Mouse (Mus musculus): Measurements from ENCODE around the gene Lsm6. TPM values are rescaled to one million over a fixed set of nuclear protein-coding genes. Genes with fewer than 3 reads are reported as not detected.

Lsm6 gene
- polyA plus RNA-seq, 1 experiment from 2014 or later: 192 TPM

- Histone ChIP-seq H3K9ac (ENCODE audit: low read length) (no peak overlapping the region), H3K27ac (replicated peaks in 1 of 2; ENCODE audit: control insufficient read depth in 1 of 2, insufficient read depth in 1 of 2, low read depth in 2 of 2, low read length in 2 of 2) (no peak overlapping the region), H3K9me3 (ENCODE audit: control insufficient read depth, low read length) (no peaks in the 10 kb centered on the region), H3K4me3 (ENCODE audit: control insufficient read depth in 1 of 2, insufficient read depth in 1 of 2, low read depth in 1 of 2, low read length in 2 of 2) (no peak overlapping the region), H3K4me1 (ENCODE audit: control insufficient read depth in 2 of 2, insufficient read depth in 2 of 2, low read length in 2 of 2) (no peaks in the 10 kb centered on the region), H3K4me2 (ENCODE audit: low read length) (no peak overlapping the region), H3K27me3 (ENCODE audit: control insufficient read depth, insufficient read depth, low read length) (no peaks in the 10 kb centered on the region), H3K36me3 (ENCODE audit: control insufficient read depth, insufficient read depth, low read length) (no peaks in the 10 kb centered on the region)
- ATAC-seq (ENCODE audit: insufficient number of reproducible peaks, insufficient read depth, low FRiP score, low read depth): no peak
Observed at GRCm38 (mm10) chr8:78764976-78765375, 56.0 kb downstream of the Lsm6 start.

GRCm38 (mm10) chr8:78759139-78759538 is 61.8 kb downstream of the Lsm6 start:
- H3K27me3 ChIP-seq (ENCODE audit: control insufficient read depth, insufficient read depth, low read length): no peaks in the 10 kb centered on the region
- no peak overlapping the region for H3K4me3 ChIP-seq (ENCODE audit: control insufficient read depth in 1 of 2, insufficient read depth in 1 of 2, low read depth in 1 of 2, low read length in 2 of 2)
- no peak for ATAC-seq (ENCODE audit: insufficient number of reproducible peaks, insufficient read depth, low FRiP score, low read depth)
- no peak overlapping the region for H3K27ac ChIP-seq (replicated peaks in 1 of 2; ENCODE audit: control insufficient read depth in 1 of 2, insufficient read depth in 1 of 2, low read depth in 2 of 2, low read length in 2 of 2)
- H3K4me2 ChIP-seq (ENCODE audit: low read length): no peak overlapping the region
- H3K9ac ChIP-seq (ENCODE audit: low read length): no peak overlapping the region
- H3K36me3 ChIP-seq (ENCODE audit: control insufficient read depth, insufficient read depth, low read length): no peaks in the 10 kb centered on the region
- H3K4me1 ChIP-seq (ENCODE audit: control insufficient read depth in 2 of 2, insufficient read depth in 2 of 2, low read length in 2 of 2): no peaks in the 10 kb centered on the region
- 0 out of 2 replicates have a peak, but pooled peaks cover 4% of the 10 kb centered on the region for H3K9me3 ChIP-seq (ENCODE audit: control insufficient read depth, low read length)

- Histone ChIP-seq H3K4me3 (ENCODE audit: control insufficient read depth in 1 of 2, insufficient read depth in 1 of 2, low read depth in 1 of 2, low read length in 2 of 2) (no peak overlapping the region), H3K27ac (replicated peaks in 1 of 2; ENCODE audit: control insufficient read depth in 1 of 2, insufficient read depth in 1 of 2, low read depth in 2 of 2, low read length in 2 of 2) (no peak overlapping the region), H3K9ac (ENCODE audit: low read length) (no peak overlapping the region), H3K9me3 (ENCODE audit: control insufficient read depth, low read length) (0 out of 2 replicates have a peak, but pooled peaks cover 4% of the 10 kb centered on the region), H3K27me3 (ENCODE audit: control insufficient read depth, insufficient read depth, low read length) (no peaks in the 10 kb centered on the region), H3K36me3 (ENCODE audit: control insufficient read depth, insufficient read depth, low read length) (no peaks in the 10 kb centered on the region), H3K4me1 (ENCODE audit: control insufficient read depth in 2 of 2, insufficient read depth in 2 of 2, low read length in 2 of 2) (peaks cover 6 to 8% of the 10 kb centered on the region in 2 experiments; a peak in 2 of 4 replicates), H3K4me2 (ENCODE audit: low read length) (no peak overlapping the region)
- ATAC-seq (ENCODE audit: insufficient number of reproducible peaks, insufficient read depth, low FRiP score, low read depth): no peak
- WGBS: 56% methylated on average over 4 of the region's 4 CpGs
Observed at GRCm38 (mm10) chr8:78754986-78755385, 66.0 kb downstream of the Lsm6 start.

Other genes with a start within 250 kb of the Lsm6 start
- 9.2 and 10.2 TPM in 2 replicates for gene Zfp827, start 207.3 kb upstream of the Lsm6 start, polyA plus RNA-seq (2014; fragmentation: Nextera tagmentation; extraction: Ambion mirVana)

Data from heart, embryonic 14.5 days (tissue).